Mouse (Mus musculus) naive thymus-derived CD4-positive, alpha-beta T cell, adult 5 months (primary cell): ENCODE data around the gene 1700019D03Rik. TPM values are rescaled to one million over a fixed set of nuclear protein-coding genes. Genes with fewer than 3 reads are reported as not detected.

Experiments
- polyA plus RNA-seq: library from polyadenylated mRNA; unstranded; fragments of 100-300 nt; shearing (Covaris generic); gene quantifications from one replicate; pipeline ENCODE4 v1.2.1, GENCODE M21; 2017

The 1700019D03Rik gene
- 1.1 TPM for polyA plus RNA-seq

GRCm38 (mm10) chr1:53020079-53020478, at the start of gene 1700019D03Rik:
Gene 1700019D03Rik, minus strand, starts transcription at chr1:53020179.

GRCm38 (mm10) chr1:53061340-53061739, 41.4 kb upstream of the 1700019D03Rik start, which contains the start of gene Mstn:
Gene Mstn, plus strand, starts transcription at chr1:53061640.

Other genes with a start within 250 kb of the 1700019D03Rik start
- gene Inpp1, start 202.5 kb downstream of the 1700019D03Rik start, polyA plus RNA-seq, result 159 TPM
- 24.2 TPM for gene Hibch, start 175.2 kb downstream of the 1700019D03Rik start, polyA plus RNA-seq
- gene Mstn, start 41.5 kb upstream of the 1700019D03Rik start, polyA plus RNA-seq, result not detected
- gene 1700019A02Rik, start 167.5 kb upstream of the 1700019D03Rik start, polyA plus RNA-seq, result not detected